8 mouse cellular contexts compared by ENCODE assay signal in genomic region chr8:70766571-70767440, GRCm38 (mm10). TPM values are rescaled to one million over a fixed set of nuclear protein-coding genes. Genes with fewer than 3 reads are reported as not detected.
DNase-seq lines count a peak whose midpoint lies in the region; ATAC-seq lines count a peak whose summit lies in the region.

No protein-coding gene starts in this region.

- no peaks in the 10 kb centered on the region for H3K9me3 ChIP-seq in lung, embryonic 15.5 days

- H3K36me3 ChIP-seq in lung, embryonic 15.5 days: peaks cover 34% of the 10 kb centered on the region

- peak overlapping the region; percentile 97 for H3K4me2 ChIP-seq in lung, embryonic 15.5 days

- peak; percentile 30 to 57 for DNase-seq in thymus, postnatal 36 days
- DNase-seq in thymus, postnatal 14 days: no peak
- DNase-seq in embryo, embryonic 10.5 days (ENCODE audit: low spot score): peak; percentile 81
- peak; percentile 80 to 85 for DNase-seq in heart, adult 18-20 months
- DNase-seq in kidney, adult 18-20 months: peak; percentile 91
- peak; percentile 70 for DNase-seq in retina, postnatal 1 day

- peak overlapping the region; percentile 52 for H3K4me3 ChIP-seq in lung, embryonic 15.5 days

- peaks cover 27% of the 10 kb centered on the region for H3K4me1 ChIP-seq in lung, embryonic 15.5 days

- H3K9ac ChIP-seq in lung, embryonic 15.5 days: peak overlapping the region; percentile 61

- 6% methylated on average over 21 of the region's 21 CpGs for WGBS in lung, embryonic 15.5 days

- H3K27ac ChIP-seq in lung, embryonic 15.5 days: peak overlapping the region; percentile 70

- H3K27me3 ChIP-seq in lung, embryonic 15.5 days: no peaks in the 10 kb centered on the region

- ATAC-seq in lung, embryonic 15.5 days (ENCODE audit: borderline replicate concordance, extremely low read depth, low FRiP score, low TSS enrichment): peak; percentile 72
- no peak for ATAC-seq in monocyte, adult 5-6 weeks (replicated peaks; ENCODE audit: insufficient number of reproducible peaks, low FRiP score, low TSS enrichment, poor library complexity, severe bottlenecking)

RNA-seq across cellular contexts. Expression of gene Mpv17l2, which starts 6.1 kb away (rescaled TPM):
- 10 to 100 TPM; 26.9 to 27.5 TPM for total RNA-seq in heart, adult 18-20 months (2021)
- 35.4 and 36.2 TPM in 2 replicates for polyA plus RNA-seq in lung, embryonic 15.5 days (2015; fragmentation: Nextera tagmentation; extraction: Ambion mirVana)
- total RNA-seq in monocyte, adult 5-6 weeks (2017): 2.0 to 11.3 TPM (median 4.8 TPM) in 3 replicates

RNA-seq across cellular contexts. Expression of gene Pik3r2, which starts 9.7 kb away (rescaled TPM):
- total RNA-seq in heart, adult 18-20 months (2021): 10 to 100 TPM; 19.7 to 21.4 TPM
- 56.1 and 56.8 TPM in 2 replicates for polyA plus RNA-seq in lung, embryonic 15.5 days (2015; fragmentation: Nextera tagmentation; extraction: Ambion mirVana)
- total RNA-seq in monocyte, adult 5-6 weeks (2017): 5.5 to 12.7 TPM (median 10.3 TPM) in 3 replicates

RNA-seq across cellular contexts. Expression of gene Rab3a, which starts 12.3 kb away (rescaled TPM):
- 10 to 100 TPM; 40.3 to 49.2 TPM for total RNA-seq in heart, adult 18-20 months (2021)
- polyA plus RNA-seq in lung, embryonic 15.5 days (2015; fragmentation: Nextera tagmentation; extraction: Ambion mirVana): 12.8 and 12.9 TPM in 2 replicates
- 0.85 to 5.4 TPM (median 2.5 TPM) in 3 replicates for total RNA-seq in monocyte, adult 5-6 weeks (2017)

RNA-seq across cellular contexts. Expression of gene Mast3, which starts 38.0 kb away (rescaled TPM):
- total RNA-seq in heart, adult 18-20 months (2021): 1 to 10 TPM; 6.8 to 9.8 TPM
- polyA plus RNA-seq in lung, embryonic 15.5 days (2015; fragmentation: Nextera tagmentation; extraction: Ambion mirVana): 13.6 and 15.8 TPM in 2 replicates
- 9.6 to 28.2 TPM (median 11.6 TPM) in 3 replicates for total RNA-seq in monocyte, adult 5-6 weeks (2017)

RNA-seq across cellular contexts. Expression of gene Il12rb1, which starts 41.4 kb away (rescaled TPM):
- total RNA-seq in heart, adult 18-20 months (2021): under 1 TPM; 0.15 to 0.31 TPM
- 0.16 and 0.27 TPM in 2 replicates for polyA plus RNA-seq in lung, embryonic 15.5 days (2015; fragmentation: Nextera tagmentation; extraction: Ambion mirVana)
- 2.7 to 11.0 TPM (median 7.9 TPM) in 3 replicates for total RNA-seq in monocyte, adult 5-6 weeks (2017)
